Mouse (Mus musculus) CH12.LX (cell line): ENCODE data around the gene Slc5a1. TPM values are rescaled to one million over a fixed set of nuclear protein-coding genes. Genes with fewer than 3 reads are reported as not detected.

Experiments used
- DNase-seq: peaks from one replicate; pipeline ENCODE4 v3.0.0-alpha.2; 2013; ENCODE audit errors: extremely low read depth
- H3K27ac ChIP-seq: 2 replicates; pipeline ENCODE4 v1.5.1; 2012; ENCODE audit warnings: low read depth, mild to moderate bottlenecking, control low read depth, moderate library complexity; ENCODE audit not compliant: insufficient read depth
- H3K27me3 ChIP-seq: replicated peaks from 2 replicates; pipeline ENCODE3; 2012; ENCODE audit warnings: inconsistent platforms
- H3K36me3 ChIP-seq, 2 experiments: replicated peaks in 1 of 2; 2 replicates each; pipeline versions ENCODE3 to v1.6.1; 2012; ENCODE audit warnings: inconsistent platforms in 1 of 2, low read length in 1 of 2, mild to moderate bottlenecking in 1 of 2, mixed read lengths in 1 of 2, moderate library complexity in 1 of 2; ENCODE audit not compliant: control insufficient read depth in 1 of 2, insufficient read depth in 1 of 2
- H3K4me1 ChIP-seq, 2 experiments: 2 replicates each; pipeline ENCODE4 v1.6.1; 2012; ENCODE audit warnings: inconsistent platforms in 1 of 2, moderate library complexity in 1 of 2; ENCODE audit not compliant: insufficient read depth in 2 of 2, control insufficient read depth in 1 of 2
- H3K4me2 ChIP-seq: 2 replicates; pipeline ENCODE4 v1.6.1; 2012; ENCODE audit warnings: low read depth, mild to moderate bottlenecking, control low read depth; ENCODE audit not compliant: poor library complexity, insufficient read depth, severe bottlenecking
- H3K4me3 ChIP-seq, 3 experiments: fragments of 150-350 bp in 1 of 3; sonication (generic) in 1 of 3; replicated peaks in 1 of 3; 2 replicates each; pipeline versions ENCODE3 to v1.5.1; 2011 to 2012; ENCODE audit warnings: low read depth in 2 of 3, low read length in 2 of 3, mild to moderate bottlenecking in 2 of 3, moderate library complexity in 2 of 3, control low read depth in 1 of 3, improper control_type of control experiment in 1 of 3, inconsistent platforms in 1 of 3, mixed read lengths in 1 of 3; ENCODE audit not compliant: poor library complexity in 1 of 3
- H3K79me2 ChIP-seq: replicated peaks from 2 replicates; pipeline ENCODE4 v1.6.1; 2012; ENCODE audit warnings: mild to moderate bottlenecking, moderate library complexity; ENCODE audit not compliant: control insufficient read depth, poor library complexity, insufficient read depth, severe bottlenecking; ENCODE audit errors: extremely low read depth
- H3K9ac ChIP-seq: 2 replicates; pipeline ENCODE4 v1.6.1; 2012; ENCODE audit warnings: low read depth, mild to moderate bottlenecking, control low read depth, moderate library complexity; ENCODE audit not compliant: insufficient read depth
- H3K9me3 ChIP-seq: replicated peaks from 2 replicates; pipeline ENCODE3; 2012; ENCODE audit warnings: low read length, inconsistent platforms, mixed read lengths
- BHLHE40 ChIP-seq: IDR thresholded peaks from 2 replicates; pipeline ENCODE4 v1.6.1; 2011; ENCODE audit warnings: mild to moderate bottlenecking, low read depth, low read length, improper control_type of control experiment
- CHD1 ChIP-seq: IDR thresholded peaks from 2 replicates; pipeline ENCODE4 v1.6.1; 2012; ENCODE audit warnings: low read depth, low read length, improper control_type of control experiment, inconsistent platforms
- ELF1 ChIP-seq: IDR thresholded peaks from 2 replicates; pipeline ENCODE4 v1.6.1; 2014; ENCODE audit warnings: low read depth, mild to moderate bottlenecking, inconsistent platforms, low read length, improper control_type of control experiment
- EP300 ChIP-seq: IDR thresholded peaks from 2 replicates; pipeline ENCODE4 v1.6.1; 2011; ENCODE audit warnings: low read length, improper control_type of control experiment
- ETS1 ChIP-seq: conservative IDR thresholded peaks from 2 replicates; pipeline ENCODE4 v1.6.1; 2012; ENCODE audit warnings: low read depth, mild to moderate bottlenecking, inconsistent platforms, low read length, improper control_type of control experiment, moderate library complexity
- IRF4 ChIP-seq: IDR thresholded peaks from 2 replicates; pipeline ENCODE4 v1.6.1; 2014; ENCODE audit warnings: low read depth, mild to moderate bottlenecking, inconsistent platforms, low read length, improper control_type of control experiment
- JUN ChIP-seq: IDR thresholded peaks from 2 replicates; pipeline ENCODE4 v1.6.1; 2011; ENCODE audit warnings: low read depth, mild to moderate bottlenecking, low read length, improper control_type of control experiment, moderate library complexity; ENCODE audit not compliant: insufficient read depth
- KAT2A ChIP-seq: IDR thresholded peaks from 2 replicates; pipeline ENCODE4 v1.6.1; 2012; ENCODE audit warnings: low read length, improper control_type of control experiment, inconsistent platforms; ENCODE audit not compliant: insufficient replicate concordance
- MAFK ChIP-seq: IDR thresholded peaks from 2 replicates; pipeline ENCODE4 v1.6.1; 2011; ENCODE audit warnings: low read length, improper control_type of control experiment; ENCODE audit not compliant: insufficient replicate concordance
- MXI1 ChIP-seq: IDR thresholded peaks from 2 replicates; pipeline ENCODE4 v1.6.1; 2011; ENCODE audit warnings: mild to moderate bottlenecking, low read depth, low read length, improper control_type of control experiment
- MYC ChIP-seq: IDR thresholded peaks from 2 replicates; pipeline ENCODE4 v1.6.1; 2011; ENCODE audit warnings: low read depth, mild to moderate bottlenecking, improper control_type of control experiment, low read length
- NRF1 ChIP-seq: IDR thresholded peaks from 2 replicates; pipeline ENCODE4 v1.6.1; 2014; ENCODE audit warnings: low read depth, mild to moderate bottlenecking, inconsistent platforms, low read length, improper control_type of control experiment, moderate library complexity
- PAX5 ChIP-seq: IDR thresholded peaks from 2 replicates; pipeline ENCODE4 v1.6.1; 2012; ENCODE audit warnings: low read length, inconsistent platforms, mixed read lengths
- POLR2A ChIP-seq: IDR thresholded peaks from 2 replicates; pipeline ENCODE4 v1.6.1; 2011; ENCODE audit warnings: low read depth, mild to moderate bottlenecking, improper control_type of control experiment, low read length
- POLR2AphosphoS2 ChIP-seq: IDR thresholded peaks from 2 replicates; pipeline ENCODE4 v1.6.1; 2011; ENCODE audit warnings: low read depth, low read length, improper control_type of control experiment
- SIN3A ChIP-seq: IDR thresholded peaks from 2 replicates; pipeline ENCODE4 v1.6.1; 2012; ENCODE audit warnings: low read length, improper control_type of control experiment, inconsistent platforms
- SMC3 ChIP-seq: IDR thresholded peaks from 2 replicates; pipeline ENCODE4 v1.6.1; 2011; ENCODE audit warnings: low read depth, low read length, improper control_type of control experiment
- TCF12 ChIP-seq: IDR thresholded peaks from 2 replicates; pipeline ENCODE4 v1.6.1; 2014; ENCODE audit warnings: low read depth, mild to moderate bottlenecking, inconsistent platforms, low read length, improper control_type of control experiment
- UBTF ChIP-seq: IDR thresholded peaks from 2 replicates; pipeline ENCODE4 v1.6.1; 2012; ENCODE audit warnings: low read depth, mild to moderate bottlenecking, inconsistent platforms, low read length, improper control_type of control experiment, moderate library complexity
- USF1 ChIP-seq: IDR thresholded peaks from 2 replicates; pipeline ENCODE4 v1.6.1; 2014; ENCODE audit warnings: low read depth, mild to moderate bottlenecking, inconsistent platforms, low read length, improper control_type of control experiment
- USF2 ChIP-seq: conservative IDR thresholded peaks from 2 replicates; pipeline ENCODE4 v1.6.1; 2011; ENCODE audit warnings: low read depth, low read length, improper control_type of control experiment
- ZKSCAN1 ChIP-seq: IDR thresholded peaks from 2 replicates; pipeline ENCODE4 v1.6.1; 2012; ENCODE audit warnings: low read depth, inconsistent platforms, low read length, improper control_type of control experiment, borderline replicate concordance
- ZNF384 ChIP-seq: IDR thresholded peaks from 2 replicates; pipeline ENCODE4 v1.6.1; 2012; ENCODE audit warnings: low read depth, low read length, improper control_type of control experiment, inconsistent platforms
- dilution Hi-C: fragments of 300-500 bp; cut with MboI; formaldehyde crosslinking; loops from 2 replicates; pipeline ENCODE4 v1.14.3; 2020; ENCODE audit warnings: low sequenced_read_pairs; ENCODE audit not compliant: extremely low pct_unique_long_range_greater_than_20kb, extremely low pct_ligation_motif_present
- in situ Hi-C: fragments of 300-500 bp; cut with MboI; formaldehyde crosslinking; loops from 3 replicates; pipeline ENCODE4 v1.14.3; 2019; ENCODE audit warnings: low sequenced_read_pairs, low pct_ligation_motif_present, low pct_unique_long_range_greater_than_20kb, mixed read lengths
- polyA plus RNA-seq: library from polyadenylated mRNA; unstranded; fragments of >175 nt; gene quantifications from 2 replicates; pipeline ENCODE4 v1.2.1, GENCODE M21; 2012; ENCODE audit warnings: low read depth; ENCODE audit not compliant: insufficient read length
- total RNA-seq, 2 experiments: library from RNA; depleted of rRNA; stranded (reverse); fragments of 300-350 nt in 1 of 2; fragments of >200 nt in 1 of 2; gene quantifications; 2 replicates each; pipeline ENCODE4 v1.2.3; 2012 to 2014

The Slc5a1 gene
- total and polyA plus RNA-seq, 3 experiments, result 0.30 to 0.38 (median 0.33) TPM

DNA sequence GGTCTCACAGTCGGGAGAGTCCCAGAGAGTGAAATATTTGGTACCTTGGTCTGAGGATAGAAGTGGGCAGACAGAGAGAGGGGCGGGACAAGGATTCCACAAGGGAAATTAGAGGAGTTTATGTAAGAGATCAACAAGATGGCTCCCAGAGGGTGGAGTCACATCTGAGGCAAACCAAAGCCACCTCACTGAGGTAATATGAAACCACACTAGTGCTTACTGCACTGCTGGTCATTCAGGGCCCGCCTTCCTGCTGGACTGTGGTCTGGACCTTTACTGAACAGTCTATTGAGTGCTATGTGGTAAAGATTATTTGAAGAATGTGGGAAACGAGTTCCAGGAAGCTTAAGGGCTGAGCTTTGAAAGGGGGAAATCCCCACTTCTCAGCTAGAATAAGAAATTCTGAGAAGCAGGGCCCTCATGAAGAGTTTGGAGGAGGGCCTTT lies 17.9 kb downstream of the Slc5a1 start:
- Histone ChIP-seq H3K79me2 (no peaks in the 10 kb centered on the region), H3K9me3 (no peaks in the 10 kb centered on the region), H3K27me3 (no peaks in the 10 kb centered on the region), H3K27ac (no peak overlapping the region), H3K4me1 (peaks cover 12 to 23% of the 10 kb centered on the region in 2 experiments), H3K4me3 (no peak overlapping the region), H3K9ac (no peak overlapping the region), H3K4me2 (peak overlapping the region; percentile 2), H3K36me3 (no peaks in the 10 kb centered on the region)
- DNase-seq, result peak; percentile 49
- in situ Hi-C loops, result no loop called here
- TF ChIP-seq MAFK, result no peak
- no peak for TF ChIP-seq UBTF
- no peak for TF ChIP-seq SMC3
- no peak for TF ChIP-seq CHD1
- no peak for TF ChIP-seq USF1
- TF ChIP-seq ETS1, result no peak
- TF ChIP-seq USF2, result no peak
- no peak for TF ChIP-seq KAT2A
- no peak for TF ChIP-seq IRF4
- no peak for TF ChIP-seq MXI1
- no peak for TF ChIP-seq ZKSCAN1
- TF ChIP-seq EP300, result 0 out of 2 replicates have a peak, but pooled peaks have one; percentile 23
- TF ChIP-seq PAX5, result no peak
- peak; percentile 44; the same call in 1 of the 2 replicates for TF ChIP-seq ELF1
- no peak for TF ChIP-seq POLR2AphosphoS2
- TF ChIP-seq BHLHE40, result peak; percentile 8; the same call in 1 of the 2 replicates
- TF ChIP-seq MYC, result peak; percentile 54; the same call in 1 of the 2 replicates
- dilution Hi-C loops, result no loop called here

DNA sequence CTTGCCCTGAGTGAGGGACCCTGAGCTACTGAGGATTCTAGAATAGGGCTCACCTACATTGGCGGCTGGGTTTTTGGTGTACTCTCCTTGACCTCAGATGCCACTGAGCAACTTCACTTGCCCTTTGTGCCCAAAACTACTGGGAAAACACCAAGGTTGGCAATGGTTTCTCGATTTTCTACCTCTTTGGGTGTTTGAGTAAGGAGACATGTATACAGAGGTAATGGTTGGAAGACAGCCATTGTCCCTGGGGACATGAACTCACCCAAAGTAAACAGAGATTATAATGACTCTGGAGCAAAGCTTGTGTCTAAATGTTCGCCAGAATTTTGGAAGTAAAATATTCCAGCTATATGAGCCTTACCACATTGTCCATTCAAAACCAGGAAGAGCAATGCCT lies 19.6 kb downstream of the Slc5a1 start:
- Histone ChIP-seq H3K4me1 (peaks cover 12 to 23% of the 10 kb centered on the region in 2 experiments), H3K36me3 (no peaks in the 10 kb centered on the region), H3K9ac (no peak overlapping the region), H3K27me3 (no peaks in the 10 kb centered on the region), H3K4me3 (no peak overlapping the region), H3K27ac (no peak overlapping the region), H3K9me3 (no peaks in the 10 kb centered on the region), H3K79me2 (no peaks in the 10 kb centered on the region), H3K4me2 (no peak overlapping the region)
- no peak for DNase-seq
- in situ Hi-C loops (no loop called here), dilution Hi-C loops (no loop called here)
- TF ChIP-seq POLR2A, result no peak
- no peak for TF ChIP-seq PAX5
- no peak for TF ChIP-seq JUN
- no peak for TF ChIP-seq NRF1
- no peak for TF ChIP-seq MAFK
- no peak for TF ChIP-seq SIN3A
- TF ChIP-seq USF2, result no peak
- TF ChIP-seq ZNF384, result no peak
- no peak for TF ChIP-seq KAT2A
- TF ChIP-seq MYC, result no peak
- no peak for TF ChIP-seq TCF12
